Mouse (Mus musculus) MEL (cell line): ENCODE results near the gene Il18r1. TPM values are rescaled to one million over a fixed set of nuclear protein-coding genes. Genes with fewer than 3 reads are reported as not detected.

Experiments used
- DNase-seq: peaks from one replicate; pipeline ENCODE4 v3.0.0; 2011; ENCODE audit warnings: low read depth, low spot score
- H3K27ac ChIP-seq: 2 replicates; pipeline ENCODE4 v1.5.1; 2012; ENCODE audit warnings: low read depth, mild to moderate bottlenecking, control low read depth, low read length, moderate library complexity; ENCODE audit not compliant: control insufficient read depth
- H3K27me3 ChIP-seq, 2 experiments: fragments of 150-350 bp in 1 of 2; sonication (generic) in 1 of 2; 2 replicates each; pipeline ENCODE4 v1.6.1; 2012; ENCODE audit warnings: low read length in 2 of 2, mild to moderate bottlenecking in 2 of 2, improper control_type of control experiment in 1 of 2, moderate library complexity in 1 of 2; ENCODE audit not compliant: insufficient read depth in 2 of 2, control insufficient read depth in 1 of 2
- H3K36me3 ChIP-seq, 2 experiments: 2 replicates each; pipeline ENCODE4 v1.6.1; 2012 to 2014; ENCODE audit warnings: low read length in 2 of 2, improper control_type of control experiment in 1 of 2, inconsistent platforms in 1 of 2, mild to moderate bottlenecking in 1 of 2; ENCODE audit not compliant: insufficient read depth in 2 of 2, control insufficient read depth in 1 of 2
- H3K4me1 ChIP-seq, 2 experiments: fragments of 150-350 bp in 1 of 2; sonication (generic) in 1 of 2; 2 replicates each; pipeline ENCODE4 v1.6.1; 2012; ENCODE audit warnings: low read length in 2 of 2, improper control_type of control experiment in 1 of 2, mild to moderate bottlenecking in 1 of 2; ENCODE audit not compliant: insufficient read depth in 2 of 2, control insufficient read depth in 1 of 2
- H3K4me3 ChIP-seq, 2 experiments: fragments of 150-350 bp in 1 of 2; sonication (generic) in 1 of 2; 2 replicates each; pipeline ENCODE4 v1.5.1; 2012; ENCODE audit warnings: low read depth in 2 of 2, low read length in 2 of 2, mild to moderate bottlenecking in 2 of 2, moderate library complexity in 2 of 2, control low read depth in 1 of 2, improper control_type of control experiment in 1 of 2; ENCODE audit not compliant: control insufficient read depth in 1 of 2, insufficient read depth in 1 of 2
- H3K79me2 ChIP-seq: 2 replicates; pipeline ENCODE4 v1.6.1; 2012; ENCODE audit warnings: mild to moderate bottlenecking, low read length, moderate library complexity; ENCODE audit not compliant: control insufficient read depth, poor library complexity, insufficient read depth
- H3K9ac ChIP-seq: 2 replicates; pipeline ENCODE4 v1.6.1; 2012; ENCODE audit warnings: low read depth, mild to moderate bottlenecking, control low read depth, low read length, moderate library complexity; ENCODE audit not compliant: control insufficient read depth, poor library complexity, severe bottlenecking
- H3K9me3 ChIP-seq: fragments of 150-350 bp; sonication (generic); replicated peaks from 2 replicates; pipeline ENCODE4 v1.6.1; 2012; ENCODE audit warnings: mild to moderate bottlenecking, low read length, improper control_type of control experiment, moderate library complexity; ENCODE audit not compliant: insufficient read depth
- BHLHE40 ChIP-seq: IDR thresholded peaks from 2 replicates; pipeline ENCODE4 v1.6.1; 2012; ENCODE audit warnings: low read depth, mild to moderate bottlenecking, inconsistent platforms, low read length, improper control_type of control experiment, borderline replicate concordance
- CHD2 ChIP-seq: IDR thresholded peaks from 2 replicates; pipeline ENCODE4 v1.6.1; 2011; ENCODE audit warnings: low read length, improper control_type of control experiment
- E2F4 ChIP-seq: IDR thresholded peaks from 2 replicates; pipeline ENCODE4 v1.6.1; 2011; ENCODE audit warnings: low read depth, low read length, improper control_type of control experiment, borderline replicate concordance
- ELF1 ChIP-seq: IDR thresholded peaks from 2 replicates; pipeline ENCODE4 v1.6.1; 2014; ENCODE audit warnings: low read depth, mild to moderate bottlenecking, inconsistent platforms, low read length, improper control_type of control experiment, moderate library complexity
- EP300 ChIP-seq, 2 experiments: IDR thresholded peaks; 2 replicates each; pipeline ENCODE4 v1.6.1; 2011; ENCODE audit warnings: improper control_type of control experiment in 2 of 2, low read length in 2 of 2, low read depth in 1 of 2, mild to moderate bottlenecking in 1 of 2
- ETS1 ChIP-seq: IDR thresholded peaks from 2 replicates; pipeline ENCODE4 v1.6.1; 2012; ENCODE audit warnings: low read depth, mild to moderate bottlenecking, inconsistent platforms, low read length, improper control_type of control experiment, moderate library complexity
- GABPA ChIP-seq: IDR thresholded peaks from 2 replicates; pipeline ENCODE4 v1.6.1; 2012; ENCODE audit warnings: low read depth, mild to moderate bottlenecking, inconsistent platforms, low read length, improper control_type of control experiment, moderate library complexity
- GATA1 ChIP-seq: IDR thresholded peaks from 2 replicates; pipeline ENCODE4 v1.6.1; 2011; ENCODE audit warnings: low read depth, low read length, improper control_type of control experiment
- HCFC1 ChIP-seq: IDR thresholded peaks from 2 replicates; pipeline ENCODE4 v1.6.1; 2012; ENCODE audit warnings: low read depth, mild to moderate bottlenecking, inconsistent platforms, low read length, improper control_type of control experiment, moderate library complexity
- MAFK ChIP-seq: IDR thresholded peaks from 2 replicates; pipeline ENCODE4 v1.6.1; 2011; ENCODE audit warnings: low read depth, mild to moderate bottlenecking, low read length, improper control_type of control experiment, borderline replicate concordance
- MYB ChIP-seq: IDR thresholded peaks from 2 replicates; pipeline ENCODE4 v1.6.1; 2011; ENCODE audit warnings: mild to moderate bottlenecking, low read depth, low read length, improper control_type of control experiment
- NELFE ChIP-seq: IDR thresholded peaks from 2 replicates; pipeline ENCODE4 v1.6.1; 2011; ENCODE audit warnings: low read depth, low read length, improper control_type of control experiment
- POLR2A ChIP-seq, 2 experiments: IDR thresholded peaks; 2 replicates each; pipeline ENCODE4 v1.6.1; 2011 to 2012; ENCODE audit warnings: low read length in 2 of 2, mild to moderate bottlenecking in 2 of 2, control low read depth in 1 of 2, improper control_type of control experiment in 1 of 2, low read depth in 1 of 2, moderate library complexity in 1 of 2; ENCODE audit not compliant: control insufficient read depth in 1 of 2, insufficient read depth in 1 of 2, poor library complexity in 1 of 2
- POLR2AphosphoS2 ChIP-seq: IDR thresholded peaks from 2 replicates; pipeline ENCODE4 v1.6.1; 2011; ENCODE audit warnings: low read length, improper control_type of control experiment
- RCOR1 ChIP-seq: IDR thresholded peaks from 2 replicates; pipeline ENCODE4 v1.6.1; 2012; ENCODE audit warnings: low read depth, mild to moderate bottlenecking, inconsistent platforms, low read length, improper control_type of control experiment
- SIN3A ChIP-seq: IDR thresholded peaks from 2 replicates; pipeline ENCODE4 v1.6.1; 2012; ENCODE audit warnings: low read length, improper control_type of control experiment, inconsistent platforms
- TAL1 ChIP-seq: IDR thresholded peaks from 2 replicates; pipeline ENCODE4 v1.6.1; 2012; ENCODE audit warnings: mild to moderate bottlenecking, inconsistent platforms, low read length, moderate library complexity, mixed read lengths
- TCF12 ChIP-seq: IDR thresholded peaks from 2 replicates; pipeline ENCODE4 v1.6.1; 2014; ENCODE audit warnings: low read depth, mild to moderate bottlenecking, inconsistent platforms, low read length, improper control_type of control experiment, moderate library complexity
- UBTF ChIP-seq: IDR thresholded peaks from 2 replicates; pipeline ENCODE4 v1.6.1; 2012; ENCODE audit warnings: low read depth, mild to moderate bottlenecking, inconsistent platforms, low read length, improper control_type of control experiment, moderate library complexity, borderline replicate concordance; ENCODE audit not compliant: insufficient read depth
- USF1 ChIP-seq: IDR thresholded peaks from 2 replicates; pipeline ENCODE4 v1.6.1; 2014; ENCODE audit warnings: low read depth, mild to moderate bottlenecking, inconsistent platforms, low read length, improper control_type of control experiment, moderate library complexity
- ZC3H11A ChIP-seq: IDR thresholded peaks from 2 replicates; pipeline ENCODE4 v1.6.1; 2012; ENCODE audit warnings: low read depth, mild to moderate bottlenecking, inconsistent platforms, low read length, improper control_type of control experiment
- ZNF384 ChIP-seq: IDR thresholded peaks from 2 replicates; pipeline ENCODE4 v1.6.1; 2012; ENCODE audit warnings: low read depth, mild to moderate bottlenecking, inconsistent platforms, low read length, improper control_type of control experiment
- polyA plus RNA-seq, 2 experiments: library from polyadenylated mRNA; stranded (reverse) in 1 of 2; unstranded in 1 of 2; fragments of >175 nt in 1 of 2; fragments of >200 nt in 1 of 2; gene quantifications; 2 replicates each; pipeline versions ENCODE4 v1.2.1 to v1.2.4; 2012; ENCODE audit warnings: low replicate concordance in 2 of 2, low read depth in 1 of 2; ENCODE audit not compliant: insufficient read length in 2 of 2, insufficient read depth in 1 of 2, missing spikeins in 1 of 2
- total RNA-seq: library from RNA; depleted of rRNA; stranded (reverse); fragments of 300-350 nt; gene quantifications from 2 replicates; pipeline ENCODE4 v1.2.3, GENCODE M21; 2012

Il18r1 gene
- total and polyA plus RNA-seq, 3 experiments = 0.08 to 0.10 TPM; not detected in 1

DNA sequence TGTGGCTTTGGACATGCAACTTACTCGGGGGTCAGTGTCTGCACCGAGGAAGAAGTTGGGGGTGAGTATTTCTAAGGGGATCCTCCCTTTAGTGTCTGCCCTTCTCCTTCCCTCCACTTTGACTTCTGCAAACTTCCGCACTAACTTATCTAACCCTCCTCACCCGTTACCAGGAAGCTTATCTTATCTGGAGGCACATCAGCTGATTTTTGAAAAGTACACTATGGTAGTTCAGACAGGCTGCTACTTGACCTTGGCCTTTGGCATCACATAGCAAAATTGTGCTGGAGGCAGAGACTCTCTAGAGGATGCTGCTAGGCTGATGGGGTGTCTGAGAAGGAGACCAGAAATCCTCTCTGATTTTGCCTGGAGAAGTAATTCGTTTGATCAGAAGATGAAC is 46.8 kb upstream of the Il18r1 start:
- peaks cover 15 to 34% of the 10 kb centered on the region in 2 experiments for H3K4me1 ChIP-seq
- H3K36me3 ChIP-seq = peaks cover 0 to 26% of the 10 kb centered on the region in 2 experiments; a peak in 2 of 4 replicates
- peak; percentile 46 for DNase-seq
- H3K9ac ChIP-seq = no peak overlapping the region
- H3K27ac ChIP-seq = peak overlapping the region; percentile 49
- H3K79me2 ChIP-seq = no peaks in the 10 kb centered on the region
- H3K9me3 ChIP-seq = no peaks in the 10 kb centered on the region
- TF ChIP-seq CHD2 (no peak), GABPA (no peak), MYB (peak; percentile 59; the same call in 1 of the 2 replicates), ZC3H11A (no peak), HCFC1 (no peak), USF1 (peak; percentile 57; the same call in 1 of the 2 replicates), TCF12 (peak; percentile 94), EP300 (IDR thresholded peaks at IDR 0.05; ENCODE audit: low read depth in 1 of 2, low read length in 2 of 2) (peak; percentile 95 to 98), ETS1 (peak; percentile 97), BHLHE40 (peak; percentile 34; the same call in 1 of the 2 replicates), ZNF384 (peak; percentile 44; the same call in 1 of the 2 replicates), UBTF (no peak), RCOR1 (peak; percentile 83), TAL1 (peak; percentile 41), ELF1 (peak; percentile 67; the same call in 1 of the 2 replicates), POLR2AphosphoS2 (no peak), GATA1 (peak; percentile 100), MAFK (peak; percentile 51; the same call in 1 of the 2 replicates), SIN3A (peak; percentile 75), POLR2A (IDR thresholded peaks at IDR 0.05; ENCODE audit: control insufficient read depth in 1 of 2, insufficient read depth in 1 of 2, low read depth in 1 of 2, low read length in 2 of 2, poor library complexity in 1 of 2) (no peak), NELFE (no peak), E2F4 (no peak)
- no peak overlapping the region for H3K4me3 ChIP-seq
- H3K27me3 ChIP-seq = no peaks in the 10 kb centered on the region
